Mouse (Mus musculus) myocyte (in vitro differentiated cells): Measurements from ENCODE around the gene Hoxa6. TPM values are rescaled to one million over a fixed set of nuclear protein-coding genes. Genes with fewer than 3 reads are reported as not detected.

ENCODE experiments used
- H3K27me3 ChIP-seq: one replicate; pipeline ENCODE4 v1.6.1; 2011; ENCODE audit not compliant: control insufficient read depth, insufficient read depth, insufficient read length
- H3K36me3 ChIP-seq: one replicate; pipeline ENCODE4 v1.6.1; 2011; ENCODE audit not compliant: control insufficient read depth, insufficient read depth
- H3K4me2 ChIP-seq: one replicate; pipeline ENCODE4 v1.6.1; 2011; ENCODE audit warnings: low read depth, control low read depth
- H3K4me3 ChIP-seq: one replicate; pipeline ENCODE4 v1.5.1; 2011; ENCODE audit warnings: mild to moderate bottlenecking, control low read depth, moderate library complexity
- H3K79me2 ChIP-seq: one replicate; pipeline ENCODE4 v1.6.1; 2011; ENCODE audit not compliant: control insufficient read depth, insufficient read depth
- H3ac ChIP-seq: one replicate; pipeline ENCODE4 v1.6.1; 2011; ENCODE audit not compliant: control insufficient read depth, insufficient read length
- CEBPB ChIP-seq: IDR thresholded peaks from 2 replicates; pipeline ENCODE4 v1.6.1; 2011; ENCODE audit warnings: mild to moderate bottlenecking, moderate library complexity; ENCODE audit not compliant: poor library complexity, insufficient read depth, severe bottlenecking
- E2F4 ChIP-seq: IDR thresholded peaks from one replicate; pipeline ENCODE4 v1.6.1; 2011; ENCODE audit warnings: mild to moderate bottlenecking, control low read depth, moderate library complexity; ENCODE audit not compliant: insufficient read depth
- MAX ChIP-seq: IDR thresholded peaks from one replicate; pipeline ENCODE4 v1.6.1; 2011; ENCODE audit warnings: low read depth, mild to moderate bottlenecking, control low read depth
- MYOD1 ChIP-seq, 3 experiments: IDR thresholded peaks; one replicate each; pipeline ENCODE4 v1.6.1; 2011; ENCODE audit warnings: control low read depth in 2 of 3, low read depth in 2 of 3, mild to moderate bottlenecking in 2 of 3, moderate library complexity in 1 of 3; ENCODE audit not compliant: insufficient read length in 2 of 3, control insufficient read depth in 1 of 3
- MYOG ChIP-seq, 3 experiments: IDR thresholded peaks; one replicate each; pipeline ENCODE4 v1.6.1; 2011; ENCODE audit warnings: control low read depth in 2 of 3, low read depth in 2 of 3, mild to moderate bottlenecking in 2 of 3; ENCODE audit not compliant: insufficient read length in 2 of 3, control insufficient read depth in 1 of 3, insufficient read depth in 1 of 3
- POLR2A ChIP-seq: IDR thresholded peaks from one replicate; pipeline ENCODE4 v1.6.1; 2011; ENCODE audit warnings: low read depth, mild to moderate bottlenecking, control low read depth, moderate library complexity; ENCODE audit not compliant: insufficient read length
- POLR2AphosphoS2 ChIP-seq: IDR thresholded peaks from one replicate; pipeline ENCODE4 v1.6.1; 2011; ENCODE audit warnings: low read depth, control low read depth; ENCODE audit not compliant: insufficient read length
- REST ChIP-seq: IDR thresholded peaks from one replicate; pipeline ENCODE4 v1.6.1; 2011; ENCODE audit warnings: mild to moderate bottlenecking, control low read depth, moderate library complexity; ENCODE audit not compliant: insufficient read depth, insufficient read length
- SRF ChIP-seq: IDR thresholded peaks from one replicate; pipeline ENCODE4 v1.6.1; 2011; ENCODE audit warnings: low read depth; ENCODE audit not compliant: control insufficient read depth, insufficient read length
- TCF12 ChIP-seq: IDR thresholded peaks from one replicate; pipeline ENCODE4 v1.6.1; 2011; ENCODE audit warnings: mild to moderate bottlenecking, control low read depth; ENCODE audit not compliant: poor library complexity, insufficient read depth, severe bottlenecking
- TCF3 ChIP-seq: IDR thresholded peaks from one replicate; pipeline ENCODE4 v1.6.1; 2011; ENCODE audit warnings: low read depth, control low read depth; ENCODE audit not compliant: insufficient read length
- USF1 ChIP-seq: IDR thresholded peaks from one replicate; pipeline ENCODE4 v1.6.1; 2011; ENCODE audit warnings: low read depth, mild to moderate bottlenecking, control low read depth, moderate library complexity
- polyA plus RNA-seq: library from polyadenylated mRNA; unstranded; fragments of >200 nt; fragmentation: generic; extraction: Trizol; gene quantifications from one replicate; pipeline ENCODE4 v1.2.1, GENCODE M21; 2012; ENCODE audit warnings: missing spikeins

Hoxa6 gene
- 0.88 TPM for polyA plus RNA-seq

DNA sequence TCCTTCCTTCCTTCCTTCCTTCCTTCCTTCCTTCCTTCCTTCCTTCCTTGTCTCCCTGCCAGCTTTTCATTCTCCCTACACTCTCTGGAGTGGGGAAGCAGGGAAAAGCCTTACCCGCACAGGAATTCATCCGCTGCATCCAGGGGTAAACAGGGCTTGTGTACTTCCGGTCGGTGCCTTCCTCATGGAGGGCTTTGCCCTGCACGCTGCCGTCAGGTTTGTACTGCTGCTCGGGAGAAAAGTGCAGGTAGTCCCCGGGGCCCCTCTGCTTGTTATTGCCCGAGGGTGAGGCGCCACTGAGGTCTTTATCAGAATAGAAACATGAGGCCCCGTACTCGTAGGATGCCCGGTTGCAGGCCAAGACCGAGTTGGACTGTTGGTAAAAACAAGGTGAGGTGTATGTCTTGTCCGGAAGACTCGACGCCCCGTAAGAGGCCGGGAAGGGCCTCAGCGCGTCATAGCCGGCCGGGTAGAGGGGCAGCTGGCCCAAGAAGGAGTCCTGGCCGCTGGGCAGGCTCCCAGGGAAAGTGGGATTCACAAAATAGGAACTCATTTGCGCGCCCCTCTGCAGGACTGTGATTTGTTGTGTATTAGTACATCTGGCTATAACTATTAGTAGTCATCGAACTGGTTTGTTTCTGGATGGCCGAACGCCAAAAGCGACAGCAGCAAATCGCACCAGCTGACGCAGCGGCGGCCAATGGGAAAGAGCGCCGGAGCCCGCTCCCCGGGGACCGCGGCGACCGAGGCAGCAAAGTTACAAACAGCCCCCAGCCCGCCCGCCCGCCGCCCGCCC, at the start of gene Hoxa6:
Gene Hoxa6 (minus strand): TSS at position 651 of the 796 bp plus-strand sequence.
- Histone ChIP-seq H3K27me3 (no peaks in the 10 kb centered on the region), H3ac (no peak within 1 kb of the TSS), H3K4me2 (peak within 1 kb of the TSS; percentile 69)

DNA sequence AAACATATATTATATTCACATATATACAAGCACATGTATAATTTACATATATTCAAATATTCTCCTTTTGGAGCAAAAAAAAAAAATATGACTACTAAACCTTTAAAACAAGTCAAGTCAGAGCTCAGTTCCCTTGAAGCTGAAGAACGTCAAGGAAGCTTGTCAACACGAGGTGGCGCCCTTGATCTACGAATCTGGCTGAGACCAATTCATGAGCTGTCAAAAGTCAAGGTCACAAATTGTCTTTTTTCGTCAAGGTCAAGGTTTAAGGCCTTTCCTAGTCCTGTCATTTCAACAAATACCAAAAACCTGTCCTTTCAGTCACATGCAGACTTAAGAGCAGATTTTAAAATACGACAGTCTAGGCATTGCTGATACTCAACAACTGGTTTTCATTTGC, 48.4 kb upstream of the Hoxa6 start:
- Histone ChIP-seq H3K4me2 (no peak overlapping the region), H3K27me3 (no peaks in the 10 kb centered on the region), H3ac (no peak overlapping the region), H3K79me2 (no peaks in the 10 kb centered on the region), H3K4me3 (no peak overlapping the region), H3K36me3 (no peaks in the 10 kb centered on the region)
- TF ChIP-seq MYOG (IDR thresholded peaks at IDR 0.05; ENCODE audit: control insufficient read depth in 1 of 3, insufficient read depth in 1 of 3, insufficient read length in 2 of 3, low read depth in 2 of 3) (no peak), TCF12 (no peak), POLR2AphosphoS2 (no peak), REST (no peak), SRF (no peak), CEBPB (no peak), USF1 (no peak), MAX (no peak)

More for the DNA sequence above, at the start of gene Hoxa6:
- H3K4me3 ChIP-seq: peak within 1 kb of the TSS; percentile 67
- no peak for TF ChIP-seq POLR2A
- TF ChIP-seq TCF12: no peak
- TF ChIP-seq TCF3: no peak
- TF ChIP-seq MYOG (IDR thresholded peaks at IDR 0.05; ENCODE audit: control insufficient read depth in 1 of 3, insufficient read depth in 1 of 3, insufficient read length in 2 of 3, low read depth in 2 of 3): no peak
- TF ChIP-seq USF1: no peak
- TF ChIP-seq SRF: no peak
- TF ChIP-seq MYOD1 (IDR thresholded peaks at IDR 0.05; ENCODE audit: control insufficient read depth in 1 of 3, insufficient read length in 2 of 3, low read depth in 2 of 3): no peak
- H3K36me3 ChIP-seq: peaks cover 9% of the 10 kb centered on the region
- H3K79me2 ChIP-seq: peaks cover 39% of the 10 kb centered on the region

DNA sequence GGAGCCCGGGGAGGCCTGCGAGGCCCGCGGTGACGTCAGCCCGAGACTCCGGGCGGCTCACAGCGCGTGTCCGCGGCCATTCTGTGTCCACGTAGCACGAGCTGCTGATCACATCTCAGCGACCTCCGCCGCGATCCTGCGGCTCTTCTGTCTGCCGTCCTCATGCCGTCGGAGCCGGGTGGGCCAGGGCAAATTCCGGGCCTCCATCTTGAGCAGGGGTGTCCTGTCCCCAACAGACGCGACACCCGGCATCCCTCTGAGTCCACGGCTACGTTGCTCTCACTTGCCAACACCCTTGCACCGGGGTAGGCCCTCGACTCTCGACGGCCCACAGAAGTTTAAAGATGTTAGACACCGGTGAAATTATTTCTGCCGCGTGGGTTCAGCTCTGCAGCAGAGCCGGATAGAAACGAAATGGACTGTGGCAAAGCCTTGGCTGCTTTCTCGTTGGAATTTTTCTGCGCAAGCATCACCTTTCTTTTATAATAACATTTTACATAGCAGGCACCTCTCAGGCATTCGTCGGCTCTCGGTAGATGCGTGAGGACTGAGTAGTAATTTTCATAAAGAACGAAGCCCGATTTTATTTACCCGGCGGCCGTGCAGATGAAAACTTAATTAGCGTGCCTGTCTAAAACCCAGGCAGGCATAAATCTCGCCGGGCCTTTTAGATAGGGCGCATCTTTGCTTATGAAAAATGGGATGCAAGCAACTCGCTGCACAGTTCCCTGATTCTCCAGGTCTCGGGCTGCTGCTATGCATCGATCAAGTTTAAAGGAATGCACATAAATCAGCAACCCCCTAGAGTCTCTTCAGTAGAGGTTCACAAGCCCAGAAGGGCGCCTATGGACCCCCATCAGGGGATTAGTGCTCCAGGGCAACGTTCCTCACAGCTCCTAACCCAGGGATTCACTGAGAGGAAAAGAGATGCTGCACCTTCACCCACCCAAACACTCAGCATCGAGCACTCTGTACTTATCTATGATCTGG, 45.3 kb upstream of the Hoxa6 start:
- H3K79me2 ChIP-seq: peaks cover 13% of the 10 kb centered on the region
- TF ChIP-seq POLR2AphosphoS2 (peak; percentile 82), MYOG (IDR thresholded peaks at IDR 0.05; ENCODE audit: control insufficient read depth in 1 of 3, insufficient read depth in 1 of 3, insufficient read length in 2 of 3, low read depth in 2 of 3) (no peak), POLR2A (peak; percentile 79), CEBPB (no peak)
- peak overlapping the region; percentile 45 for H3K4me3 ChIP-seq
- peak overlapping the region; percentile 64 for H3K4me2 ChIP-seq
- no peaks in the 10 kb centered on the region for H3K27me3 ChIP-seq
- H3ac ChIP-seq: peak overlapping the region; percentile 35
- no peaks in the 10 kb centered on the region for H3K36me3 ChIP-seq

DNA sequence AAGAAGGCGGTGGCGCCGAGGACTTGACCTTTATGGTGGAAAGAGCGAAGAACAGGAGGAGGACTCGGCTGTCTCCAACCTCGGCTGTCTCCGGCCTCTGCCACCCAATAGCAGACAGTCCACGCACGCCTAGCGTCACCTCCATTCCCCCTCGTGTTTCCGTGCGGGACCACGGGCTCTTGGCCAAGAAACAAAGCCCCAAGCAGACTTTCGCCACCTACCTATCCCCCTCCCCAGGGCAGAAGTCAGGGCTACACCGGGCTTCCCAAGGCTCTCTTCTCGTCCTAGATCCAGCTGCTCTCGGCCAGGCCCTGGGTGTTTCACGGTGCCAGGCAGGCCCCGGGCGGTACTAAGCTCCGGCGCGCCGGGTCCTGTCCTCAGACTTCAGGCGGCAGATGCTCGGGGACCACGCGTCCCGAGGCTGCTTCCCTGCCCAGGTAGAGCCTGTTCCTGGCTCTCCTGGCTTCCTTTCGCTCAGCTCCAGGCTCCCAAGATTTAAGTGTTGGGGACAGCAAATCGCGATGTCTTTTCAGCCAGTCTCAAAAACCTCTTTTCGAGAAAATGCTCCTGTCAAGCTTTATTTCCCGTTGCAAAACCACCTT, 44.4 kb upstream of the Hoxa6 start:
- peak overlapping the region; percentile 45 for H3K4me3 ChIP-seq
- H3K4me2 ChIP-seq: peak overlapping the region; percentile 64
- peak; percentile 36 for TF ChIP-seq POLR2A
- TF ChIP-seq TCF12: no peak
- H3K79me2 ChIP-seq: peaks cover 16% of the 10 kb centered on the region
- H3K36me3 ChIP-seq: no peaks in the 10 kb centered on the region
- H3K27me3 ChIP-seq: no peaks in the 10 kb centered on the region
- H3ac ChIP-seq: peak overlapping the region; percentile 35

DNA sequence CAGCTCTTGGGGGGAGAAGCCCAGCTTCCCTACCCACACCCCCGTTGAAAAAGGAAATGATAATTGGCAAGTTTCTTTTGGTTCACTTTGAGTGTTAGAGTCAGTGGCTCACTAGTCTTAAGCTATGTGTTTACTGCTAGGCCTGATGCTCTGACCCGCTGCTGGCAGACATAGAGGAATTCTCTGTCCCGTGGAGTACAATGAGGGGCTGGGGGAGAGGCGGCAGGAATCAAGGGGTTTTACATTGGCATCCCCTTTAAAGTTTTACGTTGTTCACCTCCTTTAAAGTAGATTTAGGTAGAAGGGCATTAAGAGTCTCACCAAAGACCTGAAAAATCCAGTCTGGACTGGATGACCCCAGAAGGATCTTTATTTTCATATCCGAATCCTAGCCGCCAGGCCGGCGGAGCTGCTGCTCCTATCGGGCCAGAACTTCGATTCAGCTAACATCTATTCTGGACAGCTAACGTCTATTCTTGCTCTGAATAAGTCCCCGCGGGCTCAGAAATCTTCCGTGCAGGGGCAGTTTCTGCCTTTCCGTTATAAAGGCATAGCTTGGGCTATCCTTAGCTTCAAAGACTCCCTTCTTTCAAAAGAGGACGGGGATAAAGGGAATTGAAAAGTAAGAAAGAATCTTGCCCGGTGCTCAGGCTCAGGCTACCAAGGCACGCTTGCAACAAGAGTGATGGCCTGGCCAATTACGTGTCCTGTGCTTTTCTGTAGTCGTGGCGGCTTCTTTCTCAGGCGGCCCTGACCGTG, 43.7 kb upstream of the Hoxa6 start:
- peak overlapping the region; percentile 45 for H3K4me3 ChIP-seq
- H3K36me3 ChIP-seq: no peaks in the 10 kb centered on the region
- no peaks in the 10 kb centered on the region for H3K27me3 ChIP-seq
- peak overlapping the region; percentile 35 for H3ac ChIP-seq
- peak overlapping the region; percentile 64 for H3K4me2 ChIP-seq
- peaks cover 22% of the 10 kb centered on the region for H3K79me2 ChIP-seq
- TF ChIP-seq TCF12 (no peak), E2F4 (no peak), TCF3 (no peak), MYOG (IDR thresholded peaks at IDR 0.05; ENCODE audit: control insufficient read depth in 1 of 3, insufficient read depth in 1 of 3, insufficient read length in 2 of 3, low read depth in 2 of 3) (no peak), MYOD1 (IDR thresholded peaks at IDR 0.05; ENCODE audit: control insufficient read depth in 1 of 3, insufficient read length in 2 of 3, low read depth in 2 of 3) (no peak), REST (no peak), USF1 (no peak), POLR2AphosphoS2 (no peak), CEBPB (no peak), SRF (no peak), POLR2A (no peak)
